Mouse (Mus musculus): Measurements from ENCODE around the gene Fam181b. TPM values are rescaled to one million over a fixed set of nuclear protein-coding genes. Genes with fewer than 3 reads are reported as not detected.

Gene Fam181b
- polyA plus RNA-seq, 1 experiment = 1.6 TPM

- 44% methylated on average over 1 of the region's 1 CpGs for WGBS
- H3K4me3 ChIP-seq (ENCODE audit: control insufficient read depth, insufficient read depth, low read length) = no peak overlapping the region
- TF ChIP-seq POLR2A (IDR thresholded peaks at IDR 0.05; ENCODE audit: control insufficient read depth, extremely low read depth, insufficient read depth, low read length, poor library complexity) (no peak), CTCF (IDR thresholded peaks at IDR 0.05; ENCODE audit: borderline replicate concordance, control insufficient read depth, extremely low read depth, insufficient read depth, low read length, poor library complexity) (no peak)
- H3K4me1 ChIP-seq (replicated peaks; ENCODE audit: control insufficient read depth, insufficient read depth, low read length) = no peaks in the 10 kb centered on the region
- no peaks in the 10 kb centered on the region for H3K27me3 ChIP-seq (ENCODE audit: control insufficient read depth, insufficient read depth, low read length)
- no peak overlapping the region for H3K27ac ChIP-seq (ENCODE audit: control insufficient read depth, insufficient read depth, low read length)
- no peaks in the 10 kb centered on the region for H3K36me3 ChIP-seq (ENCODE audit: control insufficient read depth, insufficient read depth, low read length)
- DNase-seq = no peak
Observed at GRCm38 (mm10) chr7:93117561-93117960, 37.9 kb downstream of the Fam181b start.

- TF ChIP-seq POLR2A (IDR thresholded peaks at IDR 0.05; ENCODE audit: control insufficient read depth, extremely low read depth, insufficient read depth, low read length, poor library complexity) = no peak
- TF ChIP-seq CTCF (IDR thresholded peaks at IDR 0.05; ENCODE audit: borderline replicate concordance, control insufficient read depth, extremely low read depth, insufficient read depth, low read length, poor library complexity) = no peak
- H3K27ac ChIP-seq (ENCODE audit: control insufficient read depth, insufficient read depth, low read length) = no peak overlapping the region
- H3K4me1 ChIP-seq (replicated peaks; ENCODE audit: control insufficient read depth, insufficient read depth, low read length) = no peaks in the 10 kb centered on the region
- DNase-seq = no peak
- H3K27me3 ChIP-seq (ENCODE audit: control insufficient read depth, insufficient read depth, low read length) = no peaks in the 10 kb centered on the region
- no peaks in the 10 kb centered on the region for H3K36me3 ChIP-seq (ENCODE audit: control insufficient read depth, insufficient read depth, low read length)
- WGBS = 88% methylated on average over 1 of the region's 1 CpGs
- H3K4me3 ChIP-seq (ENCODE audit: control insufficient read depth, insufficient read depth, low read length) = no peak overlapping the region
Observed at GRCm38 (mm10) chr7:93123936-93124335, 44.3 kb downstream of the Fam181b start.

Other genes starting within 250 kb of the Fam181b start
- gene Ddias, start 205.6 kb upstream of the Fam181b start, polyA plus RNA-seq (2012; rRNA removed) = 0.81 and 1.2 TPM in 2 replicates
- 17.2 and 19.7 TPM in 2 replicates for gene Prcp, start 205.4 kb upstream of the Fam181b start, polyA plus RNA-seq (2012; rRNA removed)

Data from thymus, adult 2 months (tissue).